Mouse (Mus musculus): ENCODE measurements around the gene Gm49354.

DNA sequence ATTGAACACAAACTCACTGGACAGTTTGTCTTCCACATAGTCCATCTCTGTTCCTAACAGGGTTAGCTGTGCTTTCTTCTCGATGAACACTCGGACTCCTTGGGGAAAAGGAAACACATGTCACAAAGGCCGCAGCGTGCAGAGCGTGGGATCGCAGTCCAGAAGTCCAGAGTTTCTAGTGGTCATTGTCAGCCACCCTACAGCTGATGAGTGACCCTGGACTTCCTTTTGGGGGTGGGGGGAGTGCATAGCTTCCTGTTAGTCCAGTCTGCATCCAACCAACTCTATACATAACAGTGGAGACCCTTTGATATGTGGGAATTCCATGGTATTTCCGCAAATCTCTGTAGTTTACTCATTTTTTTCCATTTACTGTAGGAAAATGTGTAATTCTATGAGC, 25.1 kb downstream of the Gm49354 start:
- no peak for TF ChIP-seq CTCF (IDR thresholded peaks at IDR 0.05; ENCODE audit: control insufficient read depth, insufficient read depth, insufficient read length)
- TF ChIP-seq USF1 (IDR thresholded peaks at IDR 0.05; ENCODE audit: low read depth), result no peak
- TF ChIP-seq FOSL1 (IDR thresholded peaks at IDR 0.05; ENCODE audit: insufficient read depth, low read length, poor library complexity, severe bottlenecking), result no peak
- TF ChIP-seq CEBPB (IDR thresholded peaks at IDR 0.05; ENCODE audit: low read depth), result no peak
- TF ChIP-seq MAX (IDR thresholded peaks at IDR 0.05), result no peak
- TF ChIP-seq MYOD1 (IDR thresholded peaks at IDR 0.05; ENCODE audit: control insufficient read depth, insufficient read length, low read depth), result no peak
- TF ChIP-seq MYOG (IDR thresholded peaks at IDR 0.05; ENCODE audit: control insufficient read depth, extremely low read depth, insufficient read length), result no peak
